Mouse (Mus musculus): Measurements from ENCODE around the gene 2310061I04Rik. TPM values are rescaled to one million over a fixed set of nuclear protein-coding genes. Genes with fewer than 3 reads are reported as not detected.

The 2310061I04Rik gene
- 56.2 and 59.4 TPM in 2 replicates for polyA plus RNA-seq (2012; rRNA removed; ENCODE audit: low replicate concordance)

DNA sequence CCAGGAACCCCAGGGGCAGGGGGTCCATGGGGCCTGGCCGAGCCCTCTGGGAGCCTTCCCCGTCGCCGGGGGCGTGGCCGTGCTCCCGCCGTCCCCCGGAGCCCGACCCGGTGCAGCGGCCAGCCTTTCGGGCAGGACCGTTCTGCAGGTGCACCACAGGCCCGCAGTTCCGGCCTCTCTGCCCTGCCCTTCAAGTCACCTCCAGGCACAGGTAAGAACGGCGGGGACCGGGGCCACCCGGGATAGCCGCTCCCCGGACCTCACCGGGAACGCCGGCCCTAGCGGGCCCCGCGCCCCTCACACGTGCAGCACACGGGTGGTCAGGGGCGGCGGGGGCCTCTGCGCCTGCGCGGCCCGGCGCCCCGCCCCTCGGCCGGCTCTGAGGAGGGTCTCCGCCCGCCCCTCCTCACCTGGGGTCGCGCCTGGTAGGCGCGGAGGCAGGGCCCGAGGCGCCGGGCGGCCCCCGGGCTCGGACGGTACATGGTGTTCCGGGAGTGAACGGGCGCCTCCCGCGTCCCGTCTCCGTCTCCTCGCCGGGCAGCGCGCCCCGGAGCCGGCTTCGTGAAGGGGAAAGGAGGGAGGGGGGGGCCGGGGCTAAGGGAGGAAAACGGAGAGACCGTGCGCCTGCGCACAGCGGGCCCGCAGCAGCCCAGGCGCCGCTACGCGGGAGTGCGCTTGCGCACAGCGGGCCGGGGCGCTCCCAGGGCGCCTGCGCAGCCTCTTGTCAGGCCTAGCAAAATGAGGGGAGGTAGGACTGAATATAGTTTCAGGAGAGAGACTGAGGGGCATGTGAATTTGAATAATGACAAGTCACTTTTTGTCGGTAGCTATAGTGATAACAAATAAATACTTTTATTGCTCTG, at the start of gene 2310061I04Rik:
Gene 2310061I04Rik, minus strand, starts transcription at position 651 of the 863 bp plus-strand sequence.

DNA sequence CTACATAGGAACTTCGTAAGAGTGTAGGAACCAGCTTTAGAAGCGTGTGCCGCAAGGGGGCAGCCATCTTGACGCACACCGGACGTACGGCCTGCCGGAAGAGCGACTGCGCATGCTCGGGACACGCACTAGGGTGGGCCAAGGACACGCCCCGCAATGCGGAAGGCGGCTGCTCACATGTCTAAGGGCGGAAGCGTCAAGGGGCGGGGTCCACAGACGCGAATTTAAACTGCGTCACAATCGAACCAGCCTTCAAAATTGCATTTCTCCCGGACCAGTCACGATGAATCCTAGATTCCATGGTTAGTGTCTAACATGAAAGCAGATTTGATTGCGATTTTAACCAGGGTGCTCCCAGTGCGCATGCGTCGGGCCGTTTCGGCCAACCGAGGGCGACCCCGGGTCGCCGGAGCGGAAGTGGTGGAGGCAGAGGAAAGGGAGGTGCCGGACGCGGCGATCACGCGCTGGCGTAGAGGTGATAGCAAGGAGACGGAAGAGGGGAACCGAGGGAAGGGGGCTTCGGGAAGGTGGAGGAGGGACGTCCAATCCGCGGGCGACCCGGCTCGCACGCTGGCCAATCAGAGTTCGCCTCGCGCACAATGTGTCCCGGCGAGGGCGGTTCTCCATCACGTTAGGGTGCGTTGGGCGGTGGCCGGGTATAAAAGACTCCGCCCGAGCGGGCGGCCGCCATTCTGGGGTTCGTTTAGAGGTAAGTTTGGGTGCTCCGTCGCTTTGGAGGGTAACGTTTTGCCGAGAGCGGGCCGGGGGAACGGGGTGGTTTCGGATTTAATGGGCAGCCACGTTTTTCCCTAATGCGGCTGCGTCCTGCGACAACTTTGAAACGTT, 19.3 kb upstream of the 2310061I04Rik start, which contains the start of the genes Mrps18b and Ppp1r10:
Gene Mrps18b, minus strand, starts transcription at position 93 of the 846 bp plus-strand sequence.
Gene Ppp1r10, plus strand, starts transcription at position 138 of the 846 bp plus-strand sequence.

DNA sequence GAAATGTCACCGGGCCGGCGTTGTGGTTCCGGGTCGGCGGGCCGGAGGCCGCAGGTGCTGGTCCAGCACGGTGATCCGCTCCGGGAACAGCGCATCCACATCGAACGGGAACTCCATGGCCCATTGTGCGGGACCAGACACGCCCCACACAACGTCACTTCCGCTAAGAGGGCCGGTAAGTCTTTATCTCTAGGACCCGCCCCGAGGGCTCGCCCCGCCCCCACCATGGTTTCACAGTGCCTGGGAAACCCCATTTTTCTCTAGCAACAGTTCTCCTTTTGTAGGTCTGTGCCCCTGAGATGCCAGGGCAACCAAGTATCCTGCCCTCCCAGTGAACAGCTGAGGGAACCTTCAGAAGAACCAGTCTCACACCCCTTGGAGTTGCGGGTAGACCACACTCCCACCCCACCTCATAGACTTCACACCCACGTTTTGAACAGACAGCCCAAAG, 12.7 kb upstream of the 2310061I04Rik start, which contains the start of gene Atat1:
Gene Atat1, minus strand, starts transcription at position 157 of the 451 bp plus-strand sequence.

DNA sequence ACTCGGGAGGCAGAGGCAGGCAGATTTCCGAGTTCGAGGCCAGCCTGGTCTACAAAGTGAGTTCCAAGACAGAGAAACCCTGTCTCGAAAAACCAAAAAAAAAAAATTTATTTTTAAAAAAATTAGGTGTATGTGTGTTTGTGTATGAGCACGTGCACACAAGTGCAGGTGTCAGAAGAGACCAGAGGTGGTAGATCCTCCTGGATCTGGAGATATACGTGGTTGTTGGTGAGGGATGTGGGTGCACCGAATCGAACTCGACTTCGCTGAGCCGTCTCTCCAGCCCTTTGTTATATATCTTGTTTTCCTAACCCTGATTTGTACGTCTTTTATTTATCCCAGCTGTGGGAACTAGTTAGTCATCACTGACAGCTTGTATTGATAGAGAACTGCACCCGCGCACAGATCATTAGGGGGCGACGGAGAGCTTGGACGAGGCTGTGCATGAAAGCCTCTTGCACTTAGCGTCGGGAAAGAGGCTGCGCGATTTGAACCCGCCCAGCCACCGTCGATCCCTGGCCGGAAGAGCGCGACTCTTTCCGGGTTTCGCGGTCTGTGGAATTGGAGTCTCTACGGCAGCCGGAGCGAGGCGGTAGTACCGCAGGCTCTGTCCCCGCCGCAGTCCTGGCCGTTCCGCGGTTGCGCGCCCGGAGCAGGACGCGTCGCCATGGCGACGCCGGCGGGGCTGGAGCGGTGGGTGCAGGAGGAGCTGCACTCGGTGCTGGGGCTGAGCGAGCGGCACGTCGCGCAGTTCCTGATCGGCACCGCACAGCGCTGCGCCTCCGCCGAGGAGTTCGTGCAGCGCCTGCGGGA, 17.8 kb downstream of the 2310061I04Rik start, which contains the start of gene Dhx16:
Gene Dhx16, plus strand, starts transcription at position 575 of the 813 bp plus-strand sequence.

DNA sequence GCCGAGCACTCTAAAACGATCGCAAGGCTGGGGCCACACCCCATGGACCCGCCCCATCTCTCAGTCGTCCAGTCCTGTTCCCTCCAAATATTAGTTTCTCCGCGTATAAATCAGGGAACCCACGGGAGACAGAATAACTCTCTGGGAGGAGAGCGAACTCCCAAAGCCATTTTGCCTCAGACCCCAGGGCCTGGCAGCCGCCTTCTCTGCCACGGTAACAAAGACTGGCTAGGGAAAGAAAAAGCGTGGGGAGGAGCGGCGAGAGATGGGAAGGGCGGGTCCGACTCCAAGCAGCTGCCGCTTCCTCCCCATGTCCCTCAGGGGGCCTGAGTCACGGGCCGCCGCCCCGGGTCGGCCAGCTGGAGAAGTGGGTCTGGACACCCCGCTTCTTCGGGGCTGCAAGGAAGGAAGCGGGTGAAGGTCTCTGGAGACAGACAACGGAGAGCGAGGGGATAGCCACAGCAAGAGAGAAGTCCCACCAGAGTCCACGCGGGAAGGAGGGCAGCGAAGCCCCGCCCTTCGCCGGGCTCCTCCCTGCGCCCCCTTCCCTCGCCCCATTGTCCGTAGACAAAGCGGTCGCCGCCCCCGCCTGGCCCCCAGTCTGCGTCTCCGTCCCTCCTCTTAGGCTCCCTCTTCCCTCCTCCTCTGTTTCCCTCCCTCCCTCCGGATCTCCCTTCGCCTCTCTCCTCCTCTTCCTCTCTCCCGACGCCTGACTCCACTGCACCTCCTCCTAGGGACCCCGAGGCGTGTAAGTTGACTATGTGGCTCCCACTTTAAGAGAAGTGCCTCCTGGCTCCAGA, 31.6 kb downstream of the 2310061I04Rik start, which contains the start of gene Ppp1r18:
Gene Ppp1r18, plus strand, starts transcription at position 113 of the 800 bp plus-strand sequence.

DNA sequence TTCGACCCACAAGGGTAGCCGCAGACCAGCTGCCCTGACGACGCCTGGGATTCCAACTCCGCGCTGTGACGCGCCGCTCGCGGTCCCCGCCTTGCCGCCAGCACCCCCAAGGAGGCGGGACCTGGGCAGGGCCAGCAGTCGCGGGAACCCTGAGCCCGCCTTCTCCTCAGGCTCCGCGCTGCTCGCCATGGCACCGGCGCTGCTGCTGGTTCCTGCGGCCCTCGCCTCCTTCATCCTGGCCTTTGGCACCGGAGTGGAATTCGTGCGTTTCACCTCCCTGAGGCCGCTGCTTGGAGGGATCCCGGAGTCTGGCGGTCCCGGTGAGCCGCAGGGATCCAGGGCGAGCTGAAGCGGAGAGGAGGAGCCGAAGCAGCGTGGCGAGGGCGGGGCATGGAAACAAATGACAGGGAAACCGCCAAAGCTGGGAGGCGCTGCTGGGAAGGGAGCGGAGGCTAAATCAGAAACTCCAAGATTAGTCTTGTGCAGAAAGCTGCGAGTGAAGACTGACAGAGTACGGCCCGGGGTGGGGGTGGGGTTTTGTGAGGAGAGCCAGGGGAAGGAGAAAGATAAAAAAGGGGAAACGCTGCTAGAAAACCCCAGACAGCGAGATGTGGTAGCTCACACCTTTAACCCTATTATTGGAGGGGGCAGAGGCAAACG, 35.9 kb downstream of the 2310061I04Rik start, which contains the start of gene Nrm:
Gene Nrm, plus strand, starts transcription at position 121 of the 660 bp plus-strand sequence.

Other genes with a start within 250 kb of the 2310061I04Rik start
- gene Vars2, start 229.8 kb downstream of the 2310061I04Rik start, polyA plus RNA-seq (2012; rRNA removed; ENCODE audit: low replicate concordance): 21.8 and 47.6 TPM in 2 replicates
- 25.6 and 38.5 TPM in 2 replicates for gene Gtf2h4, start 223.7 kb downstream of the 2310061I04Rik start, polyA plus RNA-seq (2012; rRNA removed; ENCODE audit: low replicate concordance)
- gene Ddr1, start 192.8 kb downstream of the 2310061I04Rik start, polyA plus RNA-seq (2012; rRNA removed; ENCODE audit: low replicate concordance): 44.4 and 64.0 TPM in 2 replicates
- 11.6 and 26.3 TPM in 2 replicates for gene Ier3, start 75.7 kb downstream of the 2310061I04Rik start, polyA plus RNA-seq (2012; rRNA removed; ENCODE audit: low replicate concordance)
- 74.1 and 117 TPM in 2 replicates for gene Flot1, start 74.2 kb downstream of the 2310061I04Rik start, polyA plus RNA-seq (2012; rRNA removed; ENCODE audit: low replicate concordance)
- gene Tubb5, start 59.1 kb downstream of the 2310061I04Rik start, polyA plus RNA-seq (2012; rRNA removed; ENCODE audit: low replicate concordance): 262 and 722 TPM in 2 replicates
- 6.8 and 17.1 TPM in 2 replicates for gene Mdc1, start 55.9 kb downstream of the 2310061I04Rik start, polyA plus RNA-seq (2012; rRNA removed; ENCODE audit: low replicate concordance)
- gene Nrm, start 36.1 kb downstream of the 2310061I04Rik start, polyA plus RNA-seq (2012; rRNA removed; ENCODE audit: low replicate concordance): 8.9 and 33.1 TPM in 2 replicates
- 70.8 and 77.1 TPM in 2 replicates for gene Ppp1r18, start 31.8 kb downstream of the 2310061I04Rik start, polyA plus RNA-seq (2012; rRNA removed; ENCODE audit: low replicate concordance)
- gene Dhx16, start 17.6 kb downstream of the 2310061I04Rik start, polyA plus RNA-seq (2012; rRNA removed; ENCODE audit: low replicate concordance): 59.8 and 74.9 TPM in 2 replicates
- gene Atat1, start 12.6 kb upstream of the 2310061I04Rik start, polyA plus RNA-seq (2012; rRNA removed; ENCODE audit: low replicate concordance): 55.6 and 80.0 TPM in 2 replicates
- 122 and 128 TPM in 2 replicates for gene Mrps18b, start 19.0 kb upstream of the 2310061I04Rik start, polyA plus RNA-seq (2012; rRNA removed; ENCODE audit: low replicate concordance)
- gene Ppp1r10, start 19.0 kb upstream of the 2310061I04Rik start, polyA plus RNA-seq (2012; rRNA removed; ENCODE audit: low replicate concordance): 18.8 and 32.6 TPM in 2 replicates
- 61.7 and 91.3 TPM in 2 replicates for gene Abcf1, start 72.3 kb upstream of the 2310061I04Rik start, polyA plus RNA-seq (2012; rRNA removed; ENCODE audit: low replicate concordance)
- gene Gnl1, start 82.4 kb upstream of the 2310061I04Rik start, polyA plus RNA-seq (2012; rRNA removed; ENCODE audit: low replicate concordance): 23.8 and 31.5 TPM in 2 replicates
- 18.8 and 28.7 TPM in 2 replicates for gene Prr3, start 82.8 kb upstream of the 2310061I04Rik start, polyA plus RNA-seq (2012; rRNA removed; ENCODE audit: low replicate concordance)
- gene H2-T24, start 123.1 kb upstream of the 2310061I04Rik start, polyA plus RNA-seq (2012; rRNA removed; ENCODE audit: low replicate concordance): 2.8 and 14.8 TPM in 2 replicates
- gene H2-T23, start 135.4 kb upstream of the 2310061I04Rik start, polyA plus RNA-seq (2012; rRNA removed; ENCODE audit: low replicate concordance): 124 and 208 TPM in 2 replicates
- 82.2 and 154 TPM in 2 replicates for gene H2-T22, start 145.3 kb upstream of the 2310061I04Rik start, polyA plus RNA-seq (2012; rRNA removed; ENCODE audit: low replicate concordance)
- gene Gm6034, start 145.5 kb upstream of the 2310061I04Rik start, polyA plus RNA-seq (2012; rRNA removed; ENCODE audit: low replicate concordance): 0.14 TPM in 1 of 2 replicates, not detected in the other
- gene Gm11127, start 160.9 kb upstream of the 2310061I04Rik start, polyA plus RNA-seq (2012; rRNA removed; ENCODE audit: low replicate concordance): 0.21 and 0.52 TPM in 2 replicates
- gene Gm19684, start 224.2 kb upstream of the 2310061I04Rik start, polyA plus RNA-seq (2012; rRNA removed; ENCODE audit: low replicate concordance): 0.33 and 0.83 TPM in 2 replicates
- 0.33 TPM in 1 of 2 replicates, not detected in the other for gene Gm7030, start 232.0 kb upstream of the 2310061I04Rik start, polyA plus RNA-seq (2012; rRNA removed; ENCODE audit: low replicate concordance)

Data from subcutaneous adipose tissue, adult 2 months (tissue).